Mouse (Mus musculus) MEL (cell line): ENCODE measurements around the gene Mybphl.

Source experiments
- CTCF ChIP-seq, 3 experiments: IDR thresholded peaks in 2 of 3; conservative IDR thresholded peaks in 1 of 3; 2 replicates each; pipeline ENCODE4 v1.5.1; 2011 to 2012; ENCODE audit warnings: low read length in 3 of 3, low read depth in 2 of 3, mild to moderate bottlenecking in 2 of 3, improper control_type of control experiment in 1 of 3, inconsistent platforms in 1 of 3, mixed read lengths in 1 of 3, moderate library complexity in 1 of 3; ENCODE audit not compliant: control insufficient read depth in 1 of 3, insufficient read depth in 1 of 3, poor library complexity in 1 of 3, severe bottlenecking in 1 of 3
- GATA1 ChIP-seq: IDR thresholded peaks from 2 replicates; pipeline ENCODE4 v1.6.1; 2011; ENCODE audit warnings: low read depth, low read length, improper control_type of control experiment

DNA sequence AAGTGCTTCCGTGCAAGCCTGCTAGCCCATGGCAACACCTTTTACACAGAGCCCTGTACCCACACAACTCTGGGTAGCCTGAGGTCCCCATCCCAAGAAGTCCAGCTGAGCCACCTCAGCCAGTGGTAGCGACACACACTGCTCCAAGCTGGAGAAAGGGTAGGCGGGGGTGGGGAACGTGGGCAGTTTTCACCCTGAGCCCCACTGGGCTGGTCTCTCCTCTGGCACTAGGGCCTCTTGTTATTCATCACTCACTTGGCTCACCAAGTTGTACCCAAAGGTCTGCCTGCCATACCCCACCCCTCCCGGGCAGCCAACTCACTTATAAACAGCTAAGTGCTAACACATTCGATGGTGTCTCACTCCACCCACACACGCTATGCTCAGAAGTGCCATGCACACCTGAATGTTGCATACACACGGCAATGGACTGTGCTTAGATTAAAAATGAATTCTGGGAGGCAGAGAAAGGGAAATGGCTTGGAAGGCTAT, 43.9 kb downstream of the Mybphl start:
- no peak for TF ChIP-seq GATA1
- no peak for TF ChIP-seq CTCF (IDR thresholded peaks at IDR 0.05 in 2 of 3, conservative IDR thresholded peaks at IDR 0.05 in 1 of 3; ENCODE audit: control insufficient read depth in 1 of 3, insufficient read depth in 1 of 3, low read depth in 2 of 3, low read length in 3 of 3, poor library complexity in 1 of 3, severe bottlenecking in 1 of 3)
